Mouse (Mus musculus) midbrain, embryonic 14.5 days (tissue): ENCODE results near the gene Ksr2. TPM values are rescaled to one million over a fixed set of nuclear protein-coding genes. Genes with fewer than 3 reads are reported as not detected.
A peak's percentile ranks its signal among the peaks of the same experiment; 100 is the strongest.

ENCODE experiments used
- ATAC-seq: fragments of 200-750 bp; cut with Nextera tagmentation; 2 replicates; pipeline ENCODE4 v1.8.0; 2017; ENCODE audit warnings: moderate number of reproducible peaks, moderate library complexity; ENCODE audit not compliant: low FRiP score, low TSS enrichment
- DNase-seq: peaks from one replicate; pipeline ENCODE4 v3.0.0-alpha.2; 2015
- H3K27ac ChIP-seq: fragments of 300-500 bp; sonication (generic); replicated peaks from 2 replicates; pipeline ENCODE4 v1.5.1; 2014; ENCODE audit warnings: mild to moderate bottlenecking, low read depth, low read length, moderate library complexity
- H3K27me3 ChIP-seq: fragments of 300-500 bp; sonication (generic); 2 replicates; pipeline ENCODE4 v1.6.1; 2014; ENCODE audit warnings: low read length, control low read depth, mixed read lengths; ENCODE audit not compliant: control insufficient read depth, insufficient read depth
- H3K36me3 ChIP-seq: fragments of 300-500 bp; sonication (generic); 2 replicates; pipeline ENCODE4 v1.6.1; 2014; ENCODE audit warnings: low read length, control low read depth; ENCODE audit not compliant: control insufficient read depth, insufficient read depth
- H3K4me1 ChIP-seq: fragments of 300-500 bp; sonication (generic); 2 replicates; pipeline ENCODE4 v1.6.1; 2014; ENCODE audit warnings: mild to moderate bottlenecking, antibody characterized with exemption, low read length, control low read depth; ENCODE audit not compliant: control insufficient read depth, insufficient read depth
- H3K4me2 ChIP-seq: fragments of 300-500 bp; sonication (generic); 2 replicates; pipeline ENCODE4 v1.6.1; 2014; ENCODE audit warnings: mild to moderate bottlenecking, low read length, moderate library complexity
- H3K4me3 ChIP-seq: fragments of 300-500 bp; sonication (generic); replicated peaks from 2 replicates; pipeline ENCODE4 v1.5.1; 2014; ENCODE audit warnings: low read depth, low read length
- H3K9ac ChIP-seq: fragments of 300-500 bp; sonication (generic); replicated peaks from 2 replicates; pipeline ENCODE4 v1.6.1; 2014; ENCODE audit warnings: mild to moderate bottlenecking, low read length, moderate library complexity
- H3K9me3 ChIP-seq: fragments of 300-500 bp; sonication (generic); 2 replicates; pipeline ENCODE4 v1.6.1; 2016; ENCODE audit warnings: low read length, control low read depth, mixed read lengths; ENCODE audit not compliant: control insufficient read depth
- WGBS: fragments of 180-500 bp; shearing (Covaris S2); extraction: QIAGEN DNeasy Blood & Tissue Kit; methylation state at CpG from one replicate; pipeline ENCODE4 v1.1.7; 2014; 5-methylcytosine and 5-hydroxymethylcytosine counted together
- polyA plus RNA-seq: library from polyadenylated mRNA; unstranded; fragments of >200 nt; fragmentation: Nextera tagmentation; extraction: Ambion mirVana; gene quantifications from 2 replicates; pipeline ENCODE4 v1.2.1, GENCODE M21; 2014

The Ksr2 gene
- polyA plus RNA-seq, 1 experiment from 2014 or later, result 8.1 TPM

- no peak overlapping the region for H3K27ac ChIP-seq
- H3K36me3 ChIP-seq, result no peaks in the 10 kb centered on the region
- WGBS, result 79% methylated on average over 12 of the region's 12 CpGs
- H3K4me2 ChIP-seq, result no peak overlapping the region
- H3K9ac ChIP-seq, result no peak overlapping the region
- DNase-seq, result no peak
- H3K9me3 ChIP-seq, result no peaks in the 10 kb centered on the region
- no peak overlapping the region for H3K4me3 ChIP-seq
- no peaks in the 10 kb centered on the region for H3K27me3 ChIP-seq
- no peaks in the 10 kb centered on the region for H3K4me1 ChIP-seq
- no peak for ATAC-seq
These were observed 67.8 kb downstream of the Ksr2 start for GRCm38 (mm10) chr5:117481586-117481985.

DNA sequence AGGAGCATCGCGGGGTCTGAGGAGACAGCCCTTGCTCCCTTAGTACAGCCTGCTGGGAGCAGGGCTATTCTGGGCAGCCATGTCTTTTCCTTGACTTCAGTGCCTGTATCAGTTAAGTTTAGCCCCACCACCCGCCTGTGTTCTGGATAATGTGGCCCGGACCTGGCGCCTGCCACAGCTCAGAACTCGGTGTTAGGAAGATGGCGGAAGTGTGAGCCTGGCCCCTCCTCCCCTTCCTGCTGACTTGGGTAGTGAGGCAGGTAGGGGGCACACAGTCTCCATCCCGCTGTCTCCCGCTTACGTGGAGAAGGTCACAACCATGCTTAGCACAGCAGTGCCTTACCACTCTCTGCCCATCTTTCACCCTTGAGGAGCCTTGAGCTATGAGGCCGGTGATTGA is 68.2 kb downstream of the Ksr2 start:
- DNase-seq (no peak), ATAC-seq (no peak)
- 84% methylated on average over 11 of the region's 11 CpGs for WGBS
- Histone ChIP-seq H3K36me3 (no peaks in the 10 kb centered on the region), H3K4me1 (no peaks in the 10 kb centered on the region), H3K9ac (no peak overlapping the region), H3K4me2 (no peak overlapping the region), H3K9me3 (no peaks in the 10 kb centered on the region), H3K27ac (no peak overlapping the region), H3K27me3 (no peaks in the 10 kb centered on the region), H3K4me3 (no peak overlapping the region)

GRCm38 (mm10) chr5:117485411-117485810 is 71.6 kb downstream of the Ksr2 start:
- Histone ChIP-seq H3K9ac (no peak overlapping the region), H3K9me3 (no peaks in the 10 kb centered on the region), H3K27me3 (no peaks in the 10 kb centered on the region), H3K4me3 (no peak overlapping the region), H3K4me1 (no peaks in the 10 kb centered on the region), H3K4me2 (no peak overlapping the region), H3K36me3 (no peaks in the 10 kb centered on the region), H3K27ac (no peak overlapping the region)
- DNase-seq (no peak), ATAC-seq (no peak)
- WGBS, result 89% methylated on average over 6 of the region's 6 CpGs

DNA sequence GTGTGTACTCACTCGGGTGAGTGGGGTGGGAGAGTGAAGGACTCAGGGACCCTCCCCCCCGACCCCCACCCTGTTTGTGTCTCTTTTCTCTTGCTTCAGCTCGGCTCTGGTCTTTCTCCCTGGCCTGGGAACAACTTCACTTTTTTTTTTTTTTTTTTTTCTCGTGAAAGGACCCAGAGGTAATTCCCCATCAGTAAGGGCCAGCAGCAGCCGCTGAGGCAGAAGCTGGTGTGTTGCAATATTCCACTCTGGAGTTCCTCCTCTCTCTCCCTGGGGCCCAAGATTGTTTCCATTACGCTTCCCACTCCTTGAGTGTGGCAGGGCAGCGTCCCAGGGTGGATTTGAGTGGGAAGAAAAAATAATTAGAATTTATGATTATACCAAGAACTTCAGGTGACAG is 72.3 kb downstream of the Ksr2 start:
- no peaks in the 10 kb centered on the region for H3K4me1 ChIP-seq
- H3K4me2 ChIP-seq, result no peak overlapping the region
- DNase-seq (no peak), ATAC-seq (no peak)
- H3K36me3 ChIP-seq, result no peaks in the 10 kb centered on the region
- H3K9me3 ChIP-seq, result no peaks in the 10 kb centered on the region
- no peak overlapping the region for H3K9ac ChIP-seq
- WGBS, result 72% methylated on average over 7 of the region's 7 CpGs
- no peaks in the 10 kb centered on the region for H3K27me3 ChIP-seq
- H3K27ac ChIP-seq, result no peak overlapping the region
- no peak overlapping the region for H3K4me3 ChIP-seq

GRCm38 (mm10) chr5:117488155-117488554 is 74.4 kb downstream of the Ksr2 start:
- Histone ChIP-seq H3K27ac (no peak overlapping the region), H3K4me3 (no peak overlapping the region), H3K9ac (no peak overlapping the region), H3K9me3 (no peaks in the 10 kb centered on the region), H3K36me3 (no peaks in the 10 kb centered on the region), H3K4me1 (peaks cover 5% of the 10 kb centered on the region), H3K4me2 (no peak overlapping the region), H3K27me3 (no peaks in the 10 kb centered on the region)
- WGBS, result 91% methylated on average over 6 of the region's 6 CpGs
- ATAC-seq (no peak), DNase-seq (no peak)

DNA sequence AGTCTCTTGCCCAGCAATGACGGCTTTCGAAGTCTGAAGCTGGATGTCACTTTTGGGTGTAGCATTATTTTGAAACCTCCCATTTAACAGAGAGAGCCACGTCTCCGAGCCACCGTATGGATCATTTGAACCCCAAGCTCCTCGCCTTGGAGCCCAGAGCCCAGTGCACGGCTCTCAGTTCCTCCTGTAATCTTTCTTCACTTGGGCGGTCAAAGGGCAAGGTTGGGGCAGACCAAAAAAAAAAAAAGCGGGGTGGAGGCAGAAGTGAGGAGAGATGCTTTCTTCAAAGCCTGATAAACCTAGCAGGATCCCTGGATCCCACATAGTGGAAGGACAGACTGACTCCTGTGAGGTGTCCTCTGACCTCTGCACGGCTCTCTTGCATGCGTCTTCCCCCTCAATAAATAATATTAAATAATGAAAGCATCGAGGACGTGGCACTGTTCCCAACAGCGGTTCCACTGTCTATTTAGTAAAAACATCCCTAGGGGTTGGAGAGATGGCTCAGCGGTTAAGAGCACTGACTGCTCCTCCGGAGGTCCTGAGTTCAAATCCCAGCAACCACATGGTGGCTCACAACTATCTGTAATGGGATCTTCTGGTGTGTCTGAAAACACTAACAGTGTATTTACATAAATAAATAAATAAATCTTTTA is 75.0 kb downstream of the Ksr2 start:
- no peaks in the 10 kb centered on the region for H3K36me3 ChIP-seq
- DNase-seq, result no peak
- peaks cover 11% of the 10 kb centered on the region for H3K4me1 ChIP-seq
- no peak overlapping the region for H3K9ac ChIP-seq
- no peaks in the 10 kb centered on the region for H3K9me3 ChIP-seq
- no peak for ATAC-seq
- 90% methylated on average over 16 of the region's 16 CpGs for WGBS
- H3K4me2 ChIP-seq, result no peak overlapping the region
- H3K27ac ChIP-seq, result no peak overlapping the region
- no peaks in the 10 kb centered on the region for H3K27me3 ChIP-seq
- no peak overlapping the region for H3K4me3 ChIP-seq

- Histone ChIP-seq H3K36me3 (no peaks in the 10 kb centered on the region), H3K4me2 (peak overlapping the region; percentile 59), H3K4me1 (peaks cover 11% of the 10 kb centered on the region), H3K9ac (peak overlapping the region; percentile 49), H3K27ac (peak overlapping the region; percentile 74), H3K4me3 (peak overlapping the region; percentile 23), H3K27me3 (no peaks in the 10 kb centered on the region), H3K9me3 (no peaks in the 10 kb centered on the region)
- 6% methylated on average over 31 of the region's 31 CpGs for WGBS
- peak; percentile 82 for ATAC-seq
- DNase-seq, result peak; percentile 86
These were observed 79.4 kb downstream of the Ksr2 start for GRCm38 (mm10) chr5:117492933-117493863.

GRCm38 (mm10) chr5:117493947-117494346 is 80.1 kb downstream of the Ksr2 start:
- H3K9ac ChIP-seq, result 0 out of 2 replicates have a peak overlapping the region, but pooled peaks have one; percentile 49
- H3K4me3 ChIP-seq, result peak overlapping the region; percentile 23
- H3K27me3 ChIP-seq, result no peaks in the 10 kb centered on the region
- H3K4me2 ChIP-seq, result peak overlapping the region; percentile 59
- peak overlapping the region; percentile 74; the same call in 1 of the 2 replicates for H3K27ac ChIP-seq
- peaks cover 11% of the 10 kb centered on the region for H3K4me1 ChIP-seq
- H3K9me3 ChIP-seq, result no peaks in the 10 kb centered on the region
- peak; percentile 88 for DNase-seq
- H3K36me3 ChIP-seq, result no peaks in the 10 kb centered on the region
- 21% methylated on average over 7 of the region's 7 CpGs for WGBS
- ATAC-seq, result peak; percentile 75; the same call in 1 of the 2 replicates
